ENCODE assay signal across 27 mouse cellular contexts in the genomic region with DNA sequence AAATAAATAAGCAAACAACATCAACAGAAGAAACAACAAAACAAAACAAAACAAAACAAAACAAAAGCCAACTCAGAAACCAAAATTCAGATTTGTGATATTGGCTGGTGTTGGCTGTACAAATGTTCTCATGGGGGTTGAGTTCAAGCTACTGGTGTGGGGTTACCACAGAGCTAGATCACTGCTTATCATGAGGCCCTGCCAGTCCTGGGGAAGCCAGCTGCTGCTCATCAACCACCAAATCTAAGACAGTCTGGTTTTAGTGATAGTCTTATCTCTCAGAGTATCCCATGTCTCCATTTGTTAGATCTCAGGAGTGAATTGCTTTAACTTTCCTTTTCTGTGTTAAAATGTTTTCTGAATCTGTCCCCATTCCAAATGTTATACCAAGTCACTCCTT.
DNase-seq lines count a peak whose midpoint lies in the region; ATAC-seq and TF ChIP-seq lines count a peak whose summit lies in the region.
"Had no signal": no experiment of that assay in that cellular context is flagged by ENCODE, and none has a peak within 500 bp of the region (broad histone marks: within the 10 kb centered on the region; RNA-seq: fewer than 3 reads in every experiment).

No protein-coding gene starts in this region.

- 0 out of 2 replicates have a peak, but pooled peaks have one; percentile 39 for ATAC-seq in common myeloid progenitor, adult 5-6 weeks (replicated peaks; ENCODE audit: low read depth, poor library complexity, severe bottlenecking)
- ATAC-seq: activated CD4-positive, CD25-positive, alpha-beta regulatory T cell, adult 4 months; forebrain, embryonic 14.5 days; intestine, postnatal 0 days; midbrain, embryonic 13.5 days had no signal

- TF ChIP-seq POLR2A in heart, adult 2 months (IDR thresholded peaks at IDR 0.05; ENCODE audit: insufficient read depth, low read depth, low read length) = no peak

- peak overlapping the region; percentile 1; the same call in 1 of the 2 replicates for H3K27ac ChIP-seq in heart, adult 2 months
- H3K27ac ChIP-seq: embryonic facial prominence, embryonic 12.5 days; heart, embryonic 13.5 days; hindbrain, embryonic 14.5 days; kidney, postnatal 0 days; liver, embryonic 14.5 days; midbrain, embryonic 13.5 days had no signal

- no peak overlapping the region for H3K4me3 ChIP-seq in heart, adult 2 months
- H3K4me3 ChIP-seq: embryonic facial prominence, embryonic 12.5 days; heart, embryonic 13.5 days; midbrain, embryonic 13.5 days had no signal

- no peak for TF ChIP-seq CTCF in heart, adult 2 months (IDR thresholded peaks at IDR 0.05)

- peaks cover 13% of the 10 kb centered on the region for H3K4me1 ChIP-seq in heart, adult 2 months (ENCODE audit: control insufficient read depth, insufficient read depth, low read length)
- H3K4me1 ChIP-seq: embryonic facial prominence, embryonic 12.5 days; midbrain, embryonic 13.5 days had no signal

- H3K9ac ChIP-seq in heart, adult 2 months (ENCODE audit: low read depth, low read length) = no peak overlapping the region
- H3K9ac ChIP-seq: embryonic facial prominence, embryonic 12.5 days; heart, embryonic 13.5 days; hindbrain, embryonic 14.5 days; liver, embryonic 14.5 days; lung, embryonic 14.5 days; midbrain, embryonic 13.5 days had no signal

- H3K36me3 ChIP-seq in heart, adult 2 months (ENCODE audit: control insufficient read depth, insufficient read depth, low read length) = 0 out of 2 replicates have a peak, but pooled peaks cover 2% of the 10 kb centered on the region
- H3K36me3 ChIP-seq: embryonic facial prominence, embryonic 12.5 days; heart, embryonic 13.5 days; midbrain, embryonic 13.5 days had no signal

- no peaks in the 10 kb centered on the region for H3K79me2 ChIP-seq in heart, adult 2 months (replicated peaks; ENCODE audit: control insufficient read depth, insufficient read depth, low read length)

- no peak for DNase-seq in heart, adult 2 months
- DNase-seq in heart, postnatal 10 days = no peak
- DNase-seq in kidney, postnatal 14 days = peak; percentile 34
- DNase-seq in kidney, adult 8-10 months = no peak
- no peak for DNase-seq in embryo, embryonic 10.5 days (ENCODE audit: low spot score)
- DNase-seq: adrenal gland, adult 2 months; B cell, adult 2 months; cerebellum, adult 8-10 months; cerebellum, postnatal 25 days; embryo, embryonic 11 days; liver; lung, embryonic 14.5 days; lung, postnatal 14 days; retina, postnatal 1 day; right cerebral cortex, postnatal 14 days; thymus, postnatal 4 days had no signal

- H3K27me3 ChIP-seq in heart, adult 2 months (ENCODE audit: control insufficient read depth, insufficient read depth, low read length) = no peaks in the 10 kb centered on the region
- H3K27me3 ChIP-seq: CH12.LX; embryonic facial prominence, embryonic 12.5 days; heart, embryonic 13.5 days; midbrain, embryonic 13.5 days had no signal

- TF ChIP-seq EP300 in heart, adult 2 months (IDR thresholded peaks at IDR 0.05; ENCODE audit: insufficient read depth, low read depth, low read length) = no peak

- intact Hi-C loops in heart, adult 2 months (cut with DNase I) = no loop called here
- intact Hi-C loops in heart, postnatal 10 days (cut with DNase I) = no loop called here
